Mouse (Mus musculus) adrenal gland, adult (tissue): ENCODE data around the gene Cmip.
A peak's percentile ranks its signal among the peaks of the same experiment; 100 is the strongest.

Experiments
- DNase-seq, 2 experiments: peaks; one replicate each; pipeline ENCODE4 v3.0.0; 2022 to 2023; ENCODE audit warnings: low spot score in 1 of 2; ENCODE audit not compliant: inconsistent age in 2 of 2

Cmip gene

DNA sequence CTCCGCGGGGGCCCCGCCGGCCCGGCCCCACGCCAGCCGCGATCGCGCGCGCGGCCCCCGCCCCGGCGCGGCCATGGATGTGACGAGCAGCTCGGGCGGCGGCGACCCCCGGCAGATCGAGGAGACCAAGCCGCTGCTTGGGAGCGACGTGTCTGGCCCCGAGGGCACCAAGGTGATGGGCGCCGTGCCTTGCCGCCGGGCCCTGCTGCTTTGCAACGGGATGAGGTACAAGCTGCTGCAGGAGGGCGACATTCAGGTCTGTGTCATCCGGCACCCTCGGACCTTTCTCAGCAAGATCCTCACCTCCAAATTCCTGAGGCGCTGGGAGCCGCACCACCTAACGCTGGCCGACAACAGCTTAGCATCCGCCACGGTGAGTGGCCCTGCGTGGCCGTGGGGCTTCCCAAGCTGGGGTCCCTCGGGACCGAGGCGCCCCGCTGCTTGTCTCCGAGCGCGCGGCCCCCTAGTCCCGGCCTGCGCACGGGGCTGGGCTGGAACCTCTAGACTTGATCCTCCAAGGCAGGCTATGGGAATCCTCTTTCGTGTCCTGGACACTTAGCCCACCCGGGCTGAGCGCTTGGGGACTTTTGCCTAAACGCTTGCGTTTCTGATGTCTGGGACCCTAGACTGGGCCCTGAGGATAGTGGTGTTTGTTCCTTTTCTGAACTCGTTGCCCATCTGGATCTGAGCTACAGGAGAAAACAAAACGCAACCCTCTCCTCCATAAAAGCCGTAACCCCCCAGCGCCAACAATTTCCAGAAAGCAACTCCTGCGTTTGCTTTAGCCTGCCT is at the start of gene Cmip:
TSS of gene Cmip (plus strand) at position 36 of the 792 bp plus-strand sequence.
- peak; percentile 72 to 89 for DNase-seq

DNA sequence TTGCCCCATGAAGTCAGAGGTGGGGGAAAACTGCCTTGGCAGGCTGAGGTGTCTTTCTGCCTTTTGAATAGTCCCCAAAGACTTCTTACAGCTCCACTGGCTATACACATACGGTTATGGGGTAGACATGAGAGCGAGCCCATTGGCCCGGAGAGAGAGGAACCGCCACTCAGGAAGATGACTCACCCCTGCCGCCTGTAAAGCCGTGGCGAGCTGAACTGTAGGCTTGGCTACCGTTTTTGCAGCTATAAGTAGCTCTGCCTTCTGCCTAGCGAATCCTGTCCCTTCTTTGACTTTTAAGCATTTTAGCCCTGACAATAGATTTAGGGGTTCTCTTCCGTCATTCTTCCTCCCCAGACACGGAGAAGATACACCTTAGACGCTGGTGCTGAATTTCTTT is 47.7 kb upstream of the Cmip start:
- DNase-seq, result no peak

DNA sequence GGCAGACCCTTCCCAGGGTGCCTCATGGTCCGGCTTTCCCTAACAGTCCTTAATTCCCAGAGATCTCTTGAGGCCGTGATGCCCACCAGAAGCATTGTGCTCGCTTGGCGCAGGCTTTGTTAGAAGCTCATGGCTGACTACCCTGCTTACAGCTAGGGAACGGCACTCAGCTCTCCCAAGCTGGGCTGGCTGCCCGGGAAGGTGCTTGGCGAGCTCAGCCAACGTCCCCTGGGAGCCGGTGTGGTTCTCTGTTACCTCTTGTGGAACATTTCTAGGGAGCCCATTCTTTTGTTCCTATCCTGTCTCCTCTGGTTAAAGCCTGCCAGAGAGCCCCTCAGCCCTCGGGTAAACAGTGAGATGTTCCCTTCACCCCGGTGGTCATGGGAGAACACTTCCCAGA is 44.8 kb upstream of the Cmip start:
- no peak for DNase-seq

DNA sequence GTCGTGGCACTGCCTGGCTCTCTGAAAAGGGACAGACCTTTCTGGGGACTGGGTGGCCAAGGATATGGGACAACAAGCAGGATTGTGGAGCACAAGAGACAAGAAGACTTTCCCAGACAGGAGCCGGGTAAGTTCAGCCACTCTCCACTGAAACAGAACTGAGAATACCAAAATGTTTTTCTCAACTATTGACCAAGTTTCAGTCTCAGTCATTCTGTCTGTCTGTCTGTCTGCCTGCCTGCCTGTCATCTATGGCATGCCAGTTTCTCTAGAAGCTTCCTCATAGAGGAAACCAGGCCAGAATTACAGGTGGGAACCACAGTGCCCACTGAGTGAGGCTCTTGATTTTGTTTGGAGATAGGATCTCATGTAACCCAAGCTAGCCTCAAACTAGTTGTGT is 39.1 kb upstream of the Cmip start:
- DNase-seq, result no peak

DNA sequence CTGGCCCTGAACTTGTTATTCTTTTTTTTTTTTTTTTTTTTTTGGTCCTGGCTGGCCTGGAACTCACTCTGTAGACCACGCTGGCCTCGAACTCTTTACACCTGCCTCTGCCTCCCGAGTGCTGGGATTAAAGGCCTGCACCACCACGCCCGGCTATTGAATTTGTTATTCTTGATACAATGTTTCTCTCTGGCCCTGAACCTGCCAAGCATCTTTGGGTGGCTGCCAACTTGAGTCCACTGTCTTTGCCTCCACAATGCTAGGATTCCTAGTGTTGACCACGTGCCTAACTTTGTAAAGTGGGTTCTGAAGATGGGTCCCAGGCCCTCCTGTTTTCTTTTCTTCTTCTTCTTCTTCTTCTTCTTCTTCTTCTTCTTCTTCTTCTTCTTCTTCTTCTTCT is 34.5 kb upstream of the Cmip start:
- peak in 1 of 2 experiments; percentile 62 for DNase-seq

DNA sequence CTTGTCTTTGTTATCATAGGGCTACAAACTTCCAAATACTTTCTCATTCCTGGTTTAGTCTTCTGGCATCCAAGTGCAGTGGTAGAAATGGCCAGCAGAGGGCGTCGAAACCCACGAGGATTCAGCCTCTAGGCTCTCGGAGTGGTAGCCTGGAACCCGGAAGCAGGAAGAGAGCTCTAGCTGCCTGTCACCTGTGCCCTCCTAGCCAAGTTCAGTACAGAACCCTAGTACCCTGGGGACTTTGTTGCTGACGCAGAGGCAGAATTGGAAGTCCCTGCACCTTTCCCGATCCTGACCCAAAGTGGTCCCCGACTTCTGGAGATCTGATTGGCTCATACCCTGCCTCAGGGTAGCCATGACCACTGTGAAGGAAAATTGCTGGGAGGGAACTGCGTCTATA is 32.2 kb upstream of the Cmip start:
- peak; percentile 87 to 97 for DNase-seq

DNA sequence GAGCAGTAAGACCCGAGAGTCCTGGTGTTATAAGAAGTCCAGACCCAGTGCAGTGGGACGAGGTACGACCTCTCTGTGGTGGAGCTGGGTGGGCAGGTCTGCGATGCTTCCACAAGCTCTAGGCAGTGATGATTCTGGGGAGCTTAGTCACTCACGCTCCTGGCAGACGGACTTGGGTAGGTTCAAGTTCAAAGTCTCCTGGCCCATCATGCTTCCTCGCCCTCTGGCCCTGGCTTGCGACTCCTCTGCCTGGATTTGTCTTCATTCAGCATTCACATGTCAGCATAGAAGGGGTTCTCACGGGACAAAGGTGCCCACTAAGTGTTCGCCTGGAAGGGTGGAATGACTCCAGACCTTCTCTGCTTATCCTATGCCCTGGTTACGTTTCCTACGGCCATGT is 30.6 kb upstream of the Cmip start:
- no peak for DNase-seq

DNA sequence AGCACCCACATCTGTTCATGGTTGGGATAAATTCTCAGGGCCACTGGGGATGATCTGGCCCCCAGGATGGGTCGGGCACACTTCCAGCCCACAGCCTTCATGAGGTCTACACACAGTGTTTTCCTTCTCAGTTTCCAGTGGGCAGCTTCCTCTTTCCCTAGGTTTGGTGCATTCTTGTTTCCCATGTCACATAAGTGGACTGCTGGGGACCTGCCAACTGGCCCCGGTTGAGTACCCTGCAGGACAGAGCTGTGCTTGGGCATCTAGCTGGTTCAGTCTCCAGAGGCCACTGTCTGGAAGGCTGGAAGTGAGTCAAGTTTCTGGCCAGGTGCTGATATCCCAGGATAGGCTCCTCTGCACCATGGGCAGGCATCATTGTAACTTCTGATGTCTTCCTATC is 29.5 kb upstream of the Cmip start:
- no peak for DNase-seq

DNA sequence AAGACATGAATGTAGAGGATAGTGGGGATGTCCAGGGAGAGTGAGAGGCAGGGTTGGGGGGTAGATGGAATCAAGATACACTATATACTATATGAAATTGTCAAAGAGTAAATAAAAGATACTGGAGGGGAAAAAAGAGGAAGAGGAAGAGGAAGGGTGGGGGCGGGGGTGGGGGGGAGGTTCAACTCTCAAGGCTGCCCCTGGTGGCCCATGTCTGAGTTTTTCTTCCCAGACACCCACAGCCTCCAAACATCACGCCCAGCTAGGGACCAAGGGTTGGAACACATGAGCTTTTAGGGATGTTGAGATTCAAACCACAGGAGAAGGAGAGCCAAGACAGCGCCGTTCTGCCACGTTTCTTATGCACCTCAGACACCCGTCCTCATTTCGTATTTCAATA is 23.7 kb upstream of the Cmip start:
- no peak for DNase-seq

DNA sequence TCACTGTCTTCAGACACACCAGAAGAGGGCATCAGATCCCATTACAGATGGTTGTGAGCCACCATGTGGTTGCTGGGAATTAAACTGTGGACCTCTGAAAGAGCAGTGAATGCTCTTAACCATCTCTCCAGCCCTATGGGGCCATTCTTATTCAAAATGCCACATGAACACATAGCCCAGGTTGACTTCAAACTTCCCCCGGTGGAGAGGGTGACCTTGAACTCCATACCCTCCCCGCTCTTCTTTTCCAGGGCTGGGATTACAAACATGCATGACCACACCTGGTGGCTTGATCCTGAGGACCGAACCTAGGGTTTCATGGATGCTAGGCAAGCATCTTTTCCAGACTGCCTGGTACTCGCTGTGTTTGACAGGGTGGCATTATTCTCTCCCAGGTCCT is 20.3 kb upstream of the Cmip start:
- no peak for DNase-seq

DNA sequence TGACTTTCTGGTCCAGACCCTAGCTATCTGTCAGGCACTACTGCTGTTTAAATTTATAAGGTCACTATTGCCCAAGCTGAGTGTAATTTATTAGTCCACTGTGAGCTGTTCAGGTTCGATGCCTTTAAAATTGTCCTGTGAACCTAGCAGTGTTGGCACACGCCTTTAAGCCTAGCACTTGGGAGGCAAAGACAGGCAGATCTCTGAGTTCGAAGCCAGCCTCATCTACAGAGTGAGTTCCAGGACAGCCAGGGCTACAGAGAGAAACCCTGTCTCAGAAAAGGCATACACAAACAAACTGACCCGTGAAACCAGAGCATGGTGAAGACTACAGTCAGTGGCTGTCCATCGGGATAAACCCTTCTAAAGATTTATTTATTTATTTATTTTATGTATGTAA is 16.5 kb upstream of the Cmip start:
- peak in 1 of 2 experiments; percentile 55 for DNase-seq

DNA sequence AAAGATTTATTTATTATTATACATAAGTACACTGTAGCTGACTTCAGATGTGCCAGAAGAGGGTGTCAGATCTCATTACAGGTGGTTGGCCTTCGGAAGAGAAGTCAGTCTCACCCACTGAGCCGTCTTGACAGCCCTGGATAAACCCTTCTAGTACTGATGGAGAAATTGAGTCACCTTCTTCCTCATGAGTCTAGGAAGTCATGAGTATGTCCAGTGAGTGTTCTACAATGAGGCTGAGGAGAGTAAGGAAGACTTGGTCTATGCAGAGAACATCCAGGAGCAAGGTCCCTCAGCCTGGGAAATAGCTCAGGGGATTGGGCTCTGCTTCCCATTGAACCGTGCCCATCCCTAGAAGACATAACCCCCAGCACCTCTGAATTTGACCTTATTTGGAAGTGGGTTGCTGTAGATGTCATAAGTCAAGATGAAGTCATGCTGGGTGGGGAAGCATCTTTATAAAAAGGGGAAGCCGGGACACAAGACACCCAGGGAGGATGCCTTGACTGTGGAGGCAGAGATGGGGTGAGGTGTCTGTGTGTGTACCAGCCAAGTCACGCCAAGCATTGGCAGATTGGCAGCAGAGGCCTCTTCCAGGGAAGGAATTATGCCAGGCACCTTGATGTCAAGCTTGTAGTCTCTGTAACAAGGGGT is 15.9 kb upstream of the Cmip start:
- peak in 1 of 2 experiments; percentile 26 for DNase-seq

DNA sequence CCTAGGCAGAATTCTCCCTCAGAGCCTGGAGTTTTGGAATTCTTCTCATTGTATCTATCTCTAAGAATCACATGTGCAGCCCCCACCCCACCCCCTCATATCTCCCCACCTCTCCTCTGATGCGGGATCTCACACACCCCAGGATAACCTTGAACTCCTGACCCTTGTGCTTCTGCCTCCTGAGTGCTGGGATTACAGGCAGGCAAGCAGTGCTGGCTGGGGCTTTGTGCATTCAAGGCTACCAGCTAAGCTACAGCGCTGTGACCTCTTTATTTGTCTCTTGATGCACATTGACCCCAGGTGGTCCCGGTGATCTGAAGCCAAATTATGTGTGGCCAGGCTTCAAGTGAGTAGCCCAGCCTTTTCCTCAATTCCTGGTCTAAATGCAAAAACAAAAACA is 15.0 kb upstream of the Cmip start:
- peak; percentile 47 to 70 for DNase-seq

DNA sequence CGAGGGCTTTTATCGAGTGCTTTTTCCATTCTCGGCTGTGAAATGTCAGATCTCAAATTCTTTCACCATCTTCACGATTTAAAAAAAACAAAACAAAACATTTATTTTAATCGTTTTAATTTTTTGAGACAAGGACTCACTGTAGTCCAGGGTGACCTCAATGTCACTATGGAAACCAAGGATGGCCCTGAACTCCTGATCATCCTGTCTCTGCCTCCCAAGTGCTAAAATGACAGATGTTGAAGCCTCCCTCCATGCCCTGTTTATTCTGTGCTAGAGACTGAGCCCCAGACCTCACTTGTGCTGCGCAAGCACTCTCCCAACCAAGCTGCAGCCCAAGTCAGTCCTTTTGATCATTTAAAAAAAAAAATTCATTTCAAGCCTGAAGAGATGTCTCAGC is 14.6 kb upstream of the Cmip start:
- DNase-seq, result peak; percentile 63 to 85

DNA sequence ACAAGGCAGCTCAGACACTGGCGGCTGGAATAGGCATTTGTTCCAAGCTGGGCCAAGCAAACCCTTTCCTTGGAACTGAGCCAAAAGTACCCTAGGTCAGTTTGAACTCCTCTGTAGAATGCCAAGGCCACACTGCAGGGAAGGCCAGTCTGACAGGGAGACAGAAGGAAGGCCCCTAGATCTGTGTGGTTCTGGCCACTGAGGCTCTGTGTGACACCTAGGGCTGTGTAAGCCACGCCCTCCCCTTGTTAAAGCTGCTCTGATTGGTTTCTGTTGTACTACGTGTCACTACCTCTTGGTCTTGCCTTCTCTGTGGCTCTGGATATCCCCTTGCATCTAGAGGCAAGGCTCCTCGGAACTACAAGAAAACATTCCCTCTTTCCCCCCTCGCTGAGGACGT is 12.3 kb upstream of the Cmip start:
- DNase-seq, result peak; percentile 74 to 87

DNA sequence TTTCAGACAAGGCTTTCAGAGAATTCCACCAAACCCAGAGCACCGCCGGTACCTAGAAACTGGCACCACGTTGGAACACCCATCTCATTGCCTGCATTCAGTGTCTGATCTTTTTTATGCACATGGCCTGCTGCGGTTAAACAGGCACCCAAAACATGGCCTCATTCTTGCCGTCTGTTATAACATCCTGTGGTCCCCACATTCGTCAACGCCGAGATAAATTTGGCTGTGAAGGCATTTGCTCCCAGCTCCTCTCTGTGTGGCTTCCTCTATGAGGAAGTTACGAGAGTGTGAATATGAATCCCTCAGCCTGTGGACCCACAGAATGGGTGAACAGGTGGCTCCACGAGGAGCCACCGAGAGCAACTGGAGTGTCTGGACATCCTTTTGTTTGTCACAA is 8.5 kb upstream of the Cmip start:
- DNase-seq, result no peak

DNA sequence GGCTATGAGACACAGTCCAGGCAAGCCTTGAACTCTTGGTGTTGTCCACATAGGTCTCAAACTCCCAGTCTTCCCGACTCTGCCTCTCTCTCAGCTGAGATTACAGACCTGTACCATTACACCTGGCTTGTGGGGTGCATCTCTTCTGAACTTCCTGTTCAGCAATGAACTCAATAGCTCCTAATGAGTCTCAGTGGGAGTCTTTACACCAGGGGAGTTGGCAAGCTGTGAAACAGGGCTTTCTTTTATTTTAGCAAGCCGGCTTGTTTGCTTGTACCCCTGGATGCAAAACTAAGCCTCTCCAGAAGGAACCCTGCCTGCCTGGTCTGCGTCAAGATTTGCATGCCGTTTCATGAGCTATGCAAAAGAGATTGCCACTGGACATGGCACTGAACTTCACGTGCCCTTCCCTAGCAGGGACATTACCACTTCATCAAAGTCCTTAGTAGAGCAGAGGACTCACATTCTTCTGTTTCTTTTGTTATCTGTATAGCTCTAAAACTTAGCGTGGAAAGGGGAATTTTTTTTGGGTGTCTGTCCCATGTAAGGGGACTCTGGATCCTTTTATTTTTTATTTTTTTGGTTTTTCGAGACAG is 5.7 kb upstream of the Cmip start:
- no peak for DNase-seq

DNA sequence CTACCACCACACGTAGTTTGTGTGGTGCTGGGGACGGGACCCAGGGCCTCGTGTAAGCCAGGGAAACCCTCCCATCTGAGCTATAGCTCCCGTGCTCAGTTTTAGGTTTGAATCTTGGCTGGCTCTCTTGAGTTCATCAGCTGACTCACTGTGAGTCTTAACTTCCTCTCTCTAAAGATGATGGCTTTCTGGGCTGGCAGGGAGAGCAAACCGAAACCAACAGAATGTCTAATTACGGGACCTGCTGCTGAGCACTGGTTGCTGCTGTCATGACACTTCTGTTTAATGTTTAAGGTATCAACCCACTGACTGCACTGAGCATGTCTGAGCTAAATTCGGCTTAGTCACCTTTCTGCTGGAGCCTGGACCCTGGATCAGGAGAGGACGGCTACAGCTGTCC is 4.2 kb upstream of the Cmip start:
- DNase-seq, result peak in 1 of 2 experiments; percentile 45

DNA sequence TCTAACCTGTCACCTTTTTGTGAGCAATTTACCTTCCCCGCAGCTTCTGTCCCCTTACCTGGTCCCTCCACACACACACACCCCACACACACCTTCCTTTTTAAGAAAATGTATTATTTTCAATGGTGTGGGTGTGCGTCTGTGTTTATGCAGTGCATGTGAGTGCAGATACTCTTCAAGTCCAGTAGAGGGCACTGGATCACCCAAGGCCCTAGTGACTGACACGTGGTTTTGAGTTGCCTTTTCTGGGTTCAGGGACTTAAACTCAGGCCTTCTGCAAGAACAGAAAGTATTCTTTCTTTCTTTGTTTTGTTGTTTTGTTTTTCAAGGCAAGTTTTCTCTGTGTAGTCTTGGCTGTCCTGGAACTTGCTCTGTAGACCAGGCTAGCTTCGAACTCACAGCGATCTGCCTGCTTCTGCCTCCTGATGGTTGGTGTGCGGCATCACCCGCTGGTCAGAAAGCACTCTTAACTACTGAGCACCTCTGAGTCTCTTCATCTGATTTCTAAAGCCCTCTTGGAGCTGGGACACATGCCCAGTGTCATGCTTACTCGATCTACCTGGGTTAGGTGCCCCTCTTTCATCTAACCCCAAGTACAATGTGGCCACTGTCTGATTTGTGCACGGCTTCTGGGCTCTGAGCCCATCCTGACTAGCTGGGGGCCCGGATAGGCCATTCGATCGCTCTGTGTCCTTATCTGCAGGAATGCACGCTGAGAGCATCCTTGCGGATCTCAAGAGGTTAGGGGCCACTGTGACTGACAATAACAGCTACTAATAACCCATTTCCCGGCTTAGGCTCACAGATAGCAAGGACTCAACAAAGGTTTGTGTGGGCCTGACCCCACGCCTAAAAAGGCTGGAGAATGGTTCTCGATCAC is 3.2 kb upstream of the Cmip start:
- DNase-seq, result no peak

DNA sequence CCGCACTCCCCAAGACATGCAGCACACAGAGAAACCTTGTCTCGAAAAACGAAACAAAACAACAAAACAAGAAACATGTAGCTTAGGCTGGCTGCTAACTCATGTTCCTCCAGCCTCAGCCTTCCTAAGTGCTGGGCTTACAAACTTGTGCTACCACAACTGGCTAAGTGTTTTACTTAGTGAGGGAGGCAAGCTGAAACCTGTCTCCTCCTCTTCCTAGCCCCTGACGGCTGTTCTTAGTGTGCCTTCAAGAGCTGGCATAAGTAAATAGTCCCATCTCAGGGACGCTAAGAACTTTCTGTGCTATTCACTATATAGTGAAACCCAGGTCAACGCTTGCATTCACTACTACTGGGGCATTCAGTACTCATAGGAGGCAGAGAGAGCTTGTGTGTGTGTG is 2.4 kb upstream of the Cmip start:
- DNase-seq, result no peak

DNA sequence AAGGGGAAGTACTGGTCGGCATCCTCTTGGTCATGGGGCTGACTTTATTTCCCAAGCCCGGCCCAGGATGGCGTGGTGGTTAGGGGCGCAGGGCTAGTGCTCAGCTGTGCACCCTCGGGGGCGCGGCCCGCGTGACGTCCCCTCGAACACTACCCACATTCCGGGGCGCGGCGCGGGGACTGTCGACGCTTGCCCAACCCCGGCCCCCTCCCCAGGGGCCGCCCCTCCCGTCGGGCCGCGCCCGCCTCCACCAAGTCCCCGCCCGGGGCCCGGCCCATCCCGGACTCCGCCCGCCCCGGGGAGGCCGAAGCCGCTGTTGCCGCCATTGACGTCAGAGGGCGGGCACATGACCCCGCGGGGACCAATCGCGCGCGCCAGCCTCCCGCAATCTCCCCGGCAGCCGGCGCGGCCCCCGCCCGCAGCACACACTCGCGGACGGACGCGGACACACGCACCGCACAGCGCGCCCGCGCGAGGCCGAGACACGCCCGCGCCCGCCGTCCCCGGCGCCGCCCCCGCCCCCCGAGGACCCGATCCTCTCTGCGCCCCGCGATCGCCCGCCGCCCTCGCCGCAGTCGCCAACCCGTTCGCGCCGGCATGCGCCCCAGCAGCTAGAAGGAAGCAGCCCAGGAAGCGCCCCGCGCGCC is 449 bp upstream of the Cmip start:
- DNase-seq, result peak; percentile 97 to 98
